Mouse (Mus musculus) adrenal gland, adult 2 months (tissue): ENCODE results near the gene Bub1b. TPM values are rescaled to one million over a fixed set of nuclear protein-coding genes. Genes with fewer than 3 reads are reported as not detected.
A peak's percentile ranks its signal among the peaks of the same experiment; 100 is the strongest.

Source experiments
- DNase-seq: peaks from one replicate; pipeline ENCODE4 v3.0.0; 2021
- polyA plus RNA-seq: library from polyadenylated mRNA; depleted of rRNA; stranded (reverse); fragments of >200 nt; gene quantifications from 2 replicates; pipeline ENCODE4 v1.2.3, GENCODE M21; 2012; rRNA removed
- total RNA-seq, 2 experiments: library from RNA; stranded (reverse); gene quantifications; 2 replicates each; pipeline ENCODE4 v1.2.3; 2021

Gene Bub1b
- total and polyA plus RNA-seq, 3 experiments: 1.0 to 4.6 (median 2.8) TPM

- peak; percentile 53 for DNase-seq
Observed at GRCm38 (mm10) chr2:118664975-118665516, 67.0 kb downstream of the Bub1b start.

DNA sequence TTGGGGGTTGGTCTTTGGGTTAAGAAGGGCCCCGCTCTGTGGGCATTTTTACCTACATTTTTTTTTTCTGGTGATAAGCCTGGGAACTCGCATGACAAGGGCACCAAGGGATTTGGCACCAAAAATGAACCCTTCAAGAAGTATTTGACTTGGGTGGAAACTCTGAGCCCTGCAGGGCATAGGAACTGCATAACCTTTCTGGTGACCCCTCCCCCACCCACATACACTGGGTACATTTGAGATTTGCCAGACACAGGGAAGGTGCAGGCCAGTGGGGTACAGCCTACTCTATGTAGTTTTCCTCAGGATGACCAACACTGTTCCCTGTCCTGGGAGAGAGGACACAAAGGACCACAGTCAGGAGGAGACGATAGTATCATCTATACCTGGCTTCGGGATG, 67.6 kb downstream of the Bub1b start:
- DNase-seq: no peak

GRCm38 (mm10) chr2:118667181-118667580, 69.2 kb downstream of the Bub1b start:
- DNase-seq: peak; percentile 77

DNA sequence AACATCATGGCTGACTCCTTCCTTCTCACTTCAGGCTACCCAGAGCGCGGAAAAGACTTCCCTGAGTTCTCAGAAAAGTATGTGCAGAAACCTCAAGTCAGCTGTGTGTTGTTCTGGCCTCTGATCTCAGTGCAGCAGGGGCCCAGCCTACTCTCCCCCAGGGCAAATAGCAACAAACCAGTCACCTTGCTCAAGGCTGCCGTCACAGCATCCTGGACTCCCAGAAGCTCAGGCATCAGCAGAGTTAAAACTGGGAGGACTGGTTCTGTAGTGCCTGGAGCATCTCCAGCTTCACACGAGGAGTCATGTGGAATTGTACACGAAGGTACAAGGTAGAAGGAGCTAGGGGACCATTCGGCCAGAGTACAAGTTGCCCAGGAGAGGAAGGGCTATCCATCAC, 71.2 kb downstream of the Bub1b start:
- DNase-seq: no peak

GRCm38 (mm10) chr2:118669785-118670184, 71.8 kb downstream of the Bub1b start:
- peak; percentile 80 for DNase-seq

- DNase-seq: peak; percentile 78
Observed at GRCm38 (mm10) chr2:118671728-118672127, 73.7 kb downstream of the Bub1b start.

DNA sequence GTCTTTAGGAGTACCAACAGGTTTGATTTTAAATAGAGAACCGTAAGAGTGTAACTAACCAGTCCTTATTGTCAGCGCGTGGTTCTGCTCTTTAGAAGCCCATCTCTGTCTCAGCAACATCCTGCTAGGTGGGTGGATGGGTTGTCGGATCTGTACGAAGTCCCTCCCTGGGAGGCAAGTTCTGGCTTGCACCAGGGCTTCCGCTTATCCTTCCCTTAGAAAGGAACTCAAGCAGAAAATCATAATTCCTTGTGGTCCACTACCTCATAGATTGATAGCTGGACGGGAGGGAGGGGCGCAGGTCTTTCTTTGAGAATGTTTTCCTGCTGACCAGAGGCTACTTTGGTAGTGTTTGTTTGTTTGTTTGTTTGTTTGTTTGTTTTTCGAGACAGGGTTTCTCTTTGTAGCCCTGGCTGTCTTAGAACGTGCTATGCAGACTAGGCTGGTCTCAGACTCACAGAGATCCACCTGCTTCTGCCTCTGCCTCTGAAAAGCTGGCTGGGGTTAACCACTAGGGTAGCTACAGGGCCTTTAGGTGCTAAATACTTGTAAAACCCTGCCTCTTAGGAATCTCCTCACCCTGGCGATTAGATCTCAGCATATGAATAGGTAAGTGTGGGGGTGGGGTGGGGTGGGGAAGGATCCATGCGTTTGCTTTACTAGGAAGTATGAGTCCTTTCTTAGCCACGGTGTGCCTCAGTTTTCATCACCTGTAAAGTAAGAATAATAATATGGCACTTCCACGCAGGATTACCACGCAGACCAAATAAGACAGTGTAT, 75.9 kb downstream of the Bub1b start:
- DNase-seq: no peak

GRCm38 (mm10) chr2:118674500-118674899, 76.5 kb downstream of the Bub1b start:
- no peak for DNase-seq

DNA sequence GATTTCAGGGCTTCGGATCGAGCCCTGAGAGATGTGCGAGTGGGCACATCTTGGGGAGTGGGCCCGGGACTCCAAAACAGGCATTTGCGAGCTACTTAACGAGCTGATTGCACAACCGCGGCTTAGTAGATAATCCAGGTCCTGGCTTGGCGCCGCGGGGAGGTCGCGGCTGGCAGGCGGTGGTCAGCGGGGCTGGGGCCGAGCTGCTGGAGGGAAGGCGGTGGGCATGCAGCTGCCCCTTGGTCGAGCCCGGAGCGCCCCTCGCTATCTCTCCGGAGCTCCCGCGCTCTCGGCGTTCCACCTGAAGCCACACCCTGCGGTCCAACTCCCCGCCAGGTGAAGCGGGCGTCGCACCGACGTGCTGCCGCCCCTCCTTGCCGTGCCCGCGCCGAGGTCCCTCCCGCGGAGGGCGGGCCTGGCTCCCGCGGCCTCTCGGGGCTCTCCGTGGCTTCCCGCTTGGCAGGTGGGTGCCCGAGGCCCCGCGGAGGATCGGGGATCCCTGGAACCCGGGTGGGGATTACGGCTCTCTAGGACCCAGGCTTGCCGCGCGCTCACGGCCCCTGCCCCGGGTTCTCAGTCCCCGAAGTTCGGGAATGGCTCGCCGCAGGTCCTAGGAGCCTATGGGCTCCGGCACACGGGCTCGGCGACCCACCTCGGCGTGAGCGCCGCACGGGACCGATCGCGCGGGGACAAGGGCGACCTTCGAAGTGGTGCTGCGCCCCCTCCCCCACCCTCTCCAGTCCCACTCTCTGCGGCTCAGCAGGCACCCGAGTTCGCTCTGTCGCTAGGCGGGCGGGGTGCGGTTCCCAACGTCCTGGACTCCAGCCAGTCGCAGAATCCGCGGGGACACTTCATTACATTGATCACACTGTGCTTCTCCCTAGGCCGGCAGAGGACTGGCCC, 79.1 kb downstream of the Bub1b start:
- peak; percentile 83 for DNase-seq

DNA sequence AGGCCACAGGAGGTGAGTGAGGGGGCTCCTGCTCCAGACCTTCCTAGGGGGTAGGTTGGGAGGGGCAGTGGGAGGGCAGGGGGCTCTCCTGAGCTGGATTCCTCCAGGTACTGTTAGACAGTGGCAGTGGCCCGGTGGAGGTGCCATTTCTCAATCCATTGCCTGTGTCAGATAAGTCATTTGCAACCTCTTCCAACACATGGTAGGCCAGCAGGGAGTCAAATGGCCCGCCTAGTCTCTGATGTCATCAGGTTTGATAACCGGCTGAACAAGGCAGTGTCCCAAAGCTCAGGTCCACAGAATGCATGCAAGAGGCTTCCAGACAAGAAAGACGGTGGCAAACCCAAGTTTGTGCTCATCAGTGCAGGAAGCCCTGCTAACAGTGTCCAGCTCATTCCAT, 79.8 kb downstream of the Bub1b start:
- no peak for DNase-seq

DNA sequence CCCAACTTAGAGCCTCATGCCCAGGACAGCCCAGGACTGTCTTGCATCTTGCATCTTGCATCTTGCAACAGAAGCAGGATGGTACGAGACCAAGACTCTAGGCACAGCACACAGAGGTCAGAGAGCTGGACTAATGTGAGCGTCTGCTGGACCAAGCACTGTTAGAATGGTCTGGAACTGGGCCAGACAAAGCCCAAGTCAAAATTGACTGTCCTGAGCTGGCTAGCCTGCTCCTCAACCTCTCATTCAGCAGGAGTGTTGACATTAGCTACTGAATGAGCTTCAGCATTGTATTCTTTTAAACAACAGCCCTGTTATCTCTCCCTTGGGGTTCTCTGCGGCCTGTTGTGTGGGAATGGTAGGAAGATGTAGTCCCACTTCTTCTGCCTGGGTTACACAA, 81.6 kb downstream of the Bub1b start:
- no peak for DNase-seq

DNA sequence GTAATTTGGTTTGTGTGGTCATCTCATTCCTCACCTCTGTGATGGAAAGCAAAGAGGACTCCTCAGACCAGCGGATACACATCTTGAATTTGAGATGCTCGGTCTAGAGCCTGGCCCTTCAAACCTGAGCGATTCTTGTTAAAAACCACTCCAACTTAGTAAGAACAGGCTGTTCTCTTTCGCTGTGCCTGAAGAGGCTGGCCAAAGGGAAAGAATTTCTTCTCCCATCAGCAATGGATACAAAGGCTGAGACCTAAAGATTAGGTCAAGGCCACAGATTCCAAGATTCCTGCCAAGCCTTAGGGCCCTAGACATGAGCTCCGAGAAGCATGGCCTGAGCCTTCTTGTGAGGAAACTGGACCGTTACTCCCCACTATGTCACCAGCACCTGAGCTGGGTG, 82.9 kb downstream of the Bub1b start:
- DNase-seq: no peak

DNA sequence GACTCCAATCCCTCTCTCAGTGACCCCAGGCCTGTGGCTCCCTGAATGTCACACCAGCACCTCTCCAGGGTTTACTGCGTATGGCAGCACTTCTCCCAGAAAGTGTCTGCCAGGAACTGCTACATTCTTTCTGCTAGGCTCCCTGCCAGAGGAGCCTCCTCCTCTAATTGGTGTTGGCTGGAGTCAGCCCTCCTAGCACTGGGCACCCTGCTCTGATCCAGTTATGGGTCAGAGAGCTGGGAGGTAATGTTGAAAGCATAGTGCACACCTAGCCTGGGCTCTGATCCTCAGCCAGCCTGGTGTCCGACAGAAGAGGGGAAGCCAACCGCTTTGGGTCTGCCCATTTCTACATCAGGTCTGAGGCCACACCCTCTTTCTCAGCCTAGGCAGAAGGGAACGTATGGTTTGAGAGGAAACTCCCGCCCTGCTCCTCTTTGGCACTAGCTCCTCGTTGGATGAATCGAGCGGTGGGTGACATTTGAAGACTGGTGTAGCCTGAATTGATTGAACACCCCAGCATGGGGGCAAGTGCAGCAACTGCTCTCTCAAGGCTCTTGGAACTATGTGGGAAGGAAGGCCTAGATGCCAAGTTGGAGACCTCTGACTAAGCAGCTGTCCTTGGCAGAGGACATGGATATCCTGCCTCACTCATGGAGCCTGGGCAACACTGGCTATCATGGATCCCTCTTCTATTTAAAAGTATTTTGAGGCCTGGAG, 84.7 kb downstream of the Bub1b start:
- peak; percentile 86 for DNase-seq

DNA sequence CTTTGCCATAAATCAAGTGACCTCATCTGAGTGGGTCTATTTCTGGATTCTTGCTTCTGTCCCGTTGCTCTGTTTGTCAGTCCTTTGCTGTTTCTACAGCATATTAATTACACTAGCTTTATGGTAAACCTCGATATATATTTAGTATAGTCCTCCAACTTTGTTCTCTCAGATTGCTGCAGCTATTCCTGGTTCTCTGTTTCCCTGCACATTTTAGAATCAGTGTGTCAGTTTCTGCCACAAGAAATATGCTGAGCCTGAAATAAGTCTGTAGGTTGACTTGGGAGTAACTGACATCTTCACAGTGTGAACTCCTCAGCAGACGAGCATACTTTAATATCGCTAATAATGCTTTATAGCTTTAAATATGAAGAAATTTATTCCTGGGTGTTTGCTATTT, 87.1 kb downstream of the Bub1b start:
- DNase-seq: no peak

- DNase-seq: peak; percentile 16
Observed at GRCm38 (mm10) chr2:118686693-118687092, 88.7 kb downstream of the Bub1b start.

DNA sequence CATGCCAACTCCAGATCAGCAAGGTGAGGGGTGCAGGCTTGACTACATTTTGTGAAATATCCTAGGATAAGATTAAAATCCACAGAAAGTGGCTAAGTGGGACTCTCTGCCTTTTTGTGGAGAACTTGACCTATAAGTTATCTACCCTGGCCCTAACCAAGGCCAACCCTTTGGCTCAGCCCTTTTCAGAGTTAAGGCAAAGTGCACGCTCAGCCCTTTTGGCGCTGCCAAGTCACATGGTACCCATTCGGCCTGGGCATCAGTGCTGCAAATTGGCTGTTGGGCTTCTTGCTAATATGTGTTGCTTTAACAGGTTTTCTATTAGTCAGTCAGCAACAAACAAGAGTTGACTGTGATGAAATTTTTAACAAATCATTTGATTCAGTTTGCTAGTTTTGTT, 89.8 kb downstream of the Bub1b start:
- peak; percentile 83 for DNase-seq

GRCm38 (mm10) chr2:118689875-118690274, 91.9 kb downstream of the Bub1b start:
- peak; percentile 59 for DNase-seq

Other genes starting within 250 kb of the Bub1b start
- gene Gpr176, start 224.8 kb upstream of the Bub1b start, total RNA-seq: 1 to 10 TPM; 3.2 to 3.3 TPM
- gene Gpr176, start 224.8 kb upstream of the Bub1b start, polyA plus RNA-seq: 1.0 and 1.5 TPM in 2 replicates
- gene Eif2ak4, start 209.6 kb upstream of the Bub1b start, total RNA-seq: 10 to 100 TPM; 15.1 to 17.0 TPM
- 11.2 and 11.9 TPM in 2 replicates for gene Eif2ak4, start 209.6 kb upstream of the Bub1b start, polyA plus RNA-seq
- gene Srp14, start 118.5 kb upstream of the Bub1b start, total RNA-seq: 100 to 1,000 TPM; 181 to 246 TPM
- 45.7 and 48.2 TPM in 2 replicates for gene Srp14, start 118.5 kb upstream of the Bub1b start, polyA plus RNA-seq
- 10 to 100 TPM in 1 of 2 experiments, 1 to 10 TPM in 1; 8.9 to 15.9 TPM for gene Bmf, start 48.5 kb upstream of the Bub1b start, total RNA-seq
- 29.6 and 31.1 TPM in 2 replicates for gene Bmf, start 48.5 kb upstream of the Bub1b start, polyA plus RNA-seq
- 10 to 100 TPM; 12.0 to 22.5 TPM for gene Pak6, start 65.1 kb downstream of the Bub1b start, total RNA-seq
- 35.3 and 38.7 TPM in 2 replicates for gene Pak6, start 65.1 kb downstream of the Bub1b start, polyA plus RNA-seq
- under 1 TPM; 0.14 to 0.35 TPM for gene Ankrd63, start 105.8 kb downstream of the Bub1b start, total RNA-seq
- gene Ankrd63, start 105.8 kb downstream of the Bub1b start, polyA plus RNA-seq: 0.26 and 0.29 TPM in 2 replicates
- gene Plcb2, start 130.2 kb downstream of the Bub1b start, total RNA-seq: 1 to 10 TPM; 1.6 to 2.4 TPM
- 0.97 and 1.4 TPM in 2 replicates for gene Plcb2, start 130.2 kb downstream of the Bub1b start, polyA plus RNA-seq
- 10 to 100 TPM; 30.0 to 45.0 TPM for gene Inafm2, start 147.5 kb downstream of the Bub1b start, total RNA-seq
- gene Inafm2, start 147.5 kb downstream of the Bub1b start, polyA plus RNA-seq: 22.1 and 31.3 TPM in 2 replicates
- gene Ccdc9b, start 164.4 kb downstream of the Bub1b start, total RNA-seq: 10 to 100 TPM in 1 of 2 experiments, 1 to 10 TPM in 1; 3.3 to 13.9 TPM
- 4.0 and 5.3 TPM in 2 replicates for gene Ccdc9b, start 164.4 kb downstream of the Bub1b start, polyA plus RNA-seq
- gene Phgr1, start 174.6 kb downstream of the Bub1b start, total RNA-seq: not detected
- gene Phgr1, start 174.6 kb downstream of the Bub1b start, polyA plus RNA-seq: 0.83 TPM in 1 of 2 replicates, not detected in the other
- gene Disp2, start 181.5 kb downstream of the Bub1b start, total RNA-seq: 10 to 100 TPM; 27.0 to 38.5 TPM
- gene Disp2, start 181.5 kb downstream of the Bub1b start, polyA plus RNA-seq: 25.9 and 27.7 TPM in 2 replicates
- 1 to 10 TPM; 1.8 to 2.1 TPM for gene Knstrn, start 215.8 kb downstream of the Bub1b start, total RNA-seq
- gene Knstrn, start 215.8 kb downstream of the Bub1b start, polyA plus RNA-seq: 0.26 and 0.65 TPM in 2 replicates